Mouse (Mus musculus): Measurements from ENCODE around the gene Grin2b.

GRCm38 (mm10) chr6:136041821-136042220, 131.5 kb downstream of the Grin2b start:
- TF ChIP-seq TAL1 (IDR thresholded peaks at IDR 0.05; ENCODE audit: low read length) (no peak), GATA1 (IDR thresholded peaks at IDR 0.05; ENCODE audit: low read length) (no peak)

Data from erythroblast, embryonic 14.5 days (primary cell).